Mouse (Mus musculus) lung, embryonic 16.5 days (tissue): ENCODE results near the gene Gm10486. TPM values are rescaled to one million over a fixed set of nuclear protein-coding genes. Genes with fewer than 3 reads are reported as not detected.
"Not testable (repeated sequence)": the region's sequence is repeated elsewhere in the genome, so short reads cannot be mapped to it uniquely, and the experiment has no call there.

ENCODE experiments used
- ATAC-seq: fragments of 200-750 bp; cut with Nextera tagmentation; 2 replicates; pipeline ENCODE4 v1.8.0; 2017; ENCODE audit warnings: low read depth, mild to moderate bottlenecking, moderate library complexity
- H3K27ac ChIP-seq: fragments of 300-500 bp; sonication (generic); 2 replicates; pipeline ENCODE4 v1.5.1; 2014; ENCODE audit warnings: mild to moderate bottlenecking, control low read depth, low read length
- H3K27me3 ChIP-seq: fragments of 300-500 bp; sonication (generic); 2 replicates; pipeline ENCODE4 v1.6.1; 2014; ENCODE audit warnings: low read depth, low read length, mixed read lengths; ENCODE audit not compliant: control insufficient read depth, insufficient read depth
- H3K36me3 ChIP-seq: fragments of 300-500 bp; sonication (generic); 2 replicates; pipeline ENCODE4 v1.6.1; 2014; ENCODE audit warnings: low read length; ENCODE audit not compliant: control insufficient read depth, insufficient read depth
- H3K4me1 ChIP-seq: fragments of 300-500 bp; sonication (generic); replicated peaks from 2 replicates; pipeline ENCODE4 v1.6.1; 2014; ENCODE audit warnings: low read length, mixed read lengths; ENCODE audit not compliant: control insufficient read depth, insufficient read depth
- H3K4me2 ChIP-seq: fragments of 300-500 bp; sonication (generic); 2 replicates; pipeline ENCODE4 v1.6.1; 2014; ENCODE audit warnings: low read depth, low read length, control low read depth
- H3K4me3 ChIP-seq: fragments of 300-500 bp; sonication (generic); 2 replicates; pipeline ENCODE4 v1.5.1; 2014; ENCODE audit warnings: mild to moderate bottlenecking, low read length, control low read depth
- H3K9ac ChIP-seq: fragments of 300-500 bp; sonication (generic); 2 replicates; pipeline ENCODE4 v1.6.1; 2014; ENCODE audit warnings: low read length, control low read depth
- H3K9me3 ChIP-seq: fragments of 300-500 bp; sonication (generic); 2 replicates; pipeline ENCODE4 v1.6.1; 2016; ENCODE audit warnings: low read length; ENCODE audit not compliant: control insufficient read depth
- WGBS: fragments of 180-500 bp; shearing (Covaris S2); extraction: QIAGEN DNeasy Blood & Tissue Kit; methylation state at CpG from one replicate; pipeline ENCODE4 v1.1.7; 2014; 5-methylcytosine and 5-hydroxymethylcytosine counted together
- polyA plus RNA-seq: library from polyadenylated mRNA; unstranded; fragments of >200 nt; fragmentation: Nextera tagmentation; extraction: Ambion mirVana; gene quantifications from 2 replicates; pipeline ENCODE4 v1.2.1, GENCODE M21; 2015

Gene Gm10486
- not detected in 2 replicates for polyA plus RNA-seq

DNA sequence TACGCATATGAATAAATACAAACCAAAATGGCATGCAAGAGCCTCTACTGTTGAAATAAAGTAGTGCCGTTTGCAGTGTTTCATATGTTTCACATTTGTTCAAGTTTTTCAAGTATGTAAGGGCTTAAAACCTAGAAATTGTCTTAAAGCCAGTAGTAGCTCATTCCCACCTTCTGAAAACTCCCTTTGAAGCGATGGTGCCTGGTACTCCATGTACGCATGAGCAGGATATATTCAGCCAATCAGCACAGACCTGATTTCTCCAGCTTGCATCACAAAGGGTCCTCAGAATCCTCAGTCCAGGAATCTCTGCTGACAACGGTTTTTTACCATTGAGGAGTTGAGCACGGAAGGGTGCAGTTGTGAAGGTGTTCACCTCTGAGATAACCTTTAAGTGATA, at the start of gene Gm10486:
Gm10486 (plus strand) TSS at position 301 of the 400 bp plus-strand sequence.
- no CpG with 5 or more reads among the region's 6 CpGs for WGBS

More for the DNA sequence above, at the start of gene Gm10486:
- H3K27ac ChIP-seq, H3K27me3 ChIP-seq, H3K9me3 ChIP-seq, H3K9ac ChIP-seq, H3K36me3 ChIP-seq, ATAC-seq, H3K4me3 ChIP-seq, H3K4me2 ChIP-seq, H3K4me1 ChIP-seq: not testable (repeated sequence)
